Mouse (Mus musculus) forebrain, embryonic 11.5 days (tissue): ENCODE data around the gene Fam19a1. TPM values are rescaled to one million over a fixed set of nuclear protein-coding genes. Genes with fewer than 3 reads are reported as not detected.

ENCODE experiments used
- ATAC-seq: fragments of 200-750 bp; cut with Nextera tagmentation; replicated peaks from 2 replicates; pipeline ENCODE4 v1.8.0; 2017; ENCODE audit warnings: moderate TSS enrichment; ENCODE audit not compliant: low FRiP score
- DNase-seq: peaks from one replicate; pipeline ENCODE4 v3.0.0-alpha.2; 2017; ENCODE audit warnings: low spot score
- H3K27ac ChIP-seq: fragments of 300-500 bp; sonication (generic); 2 replicates; pipeline ENCODE4 v1.5.1; 2014; ENCODE audit warnings: low read depth, low read length
- H3K27me3 ChIP-seq: fragments of 300-500 bp; sonication (generic); 2 replicates; pipeline ENCODE4 v1.6.1; 2014; ENCODE audit warnings: mild to moderate bottlenecking, low read length, mixed read lengths; ENCODE audit not compliant: control insufficient read depth, insufficient read depth
- H3K36me3 ChIP-seq: fragments of 300-500 bp; sonication (generic); 2 replicates; pipeline ENCODE4 v1.6.1; 2014; ENCODE audit warnings: mild to moderate bottlenecking, low read length, moderate library complexity, mixed read lengths; ENCODE audit not compliant: control insufficient read depth, insufficient read depth
- H3K4me1 ChIP-seq: fragments of 300-500 bp; sonication (generic); replicated peaks from 2 replicates; pipeline ENCODE4 v1.6.1; 2014; ENCODE audit warnings: low read length, mixed read lengths; ENCODE audit not compliant: control insufficient read depth, insufficient read depth
- H3K4me2 ChIP-seq: fragments of 300-500 bp; sonication (generic); 2 replicates; pipeline ENCODE4 v1.6.1; 2014; ENCODE audit warnings: low read depth, mild to moderate bottlenecking, low read length, moderate library complexity, mixed read lengths; ENCODE audit not compliant: severe bottlenecking
- H3K4me3 ChIP-seq: fragments of 300-500 bp; sonication (generic); 2 replicates; pipeline ENCODE4 v1.5.1; 2014; ENCODE audit warnings: low read depth, low read length
- H3K9ac ChIP-seq: fragments of 300-500 bp; sonication (generic); 2 replicates; pipeline ENCODE4 v1.6.1; 2014; ENCODE audit warnings: low read length
- H3K9me3 ChIP-seq: fragments of 300-500 bp; sonication (generic); 2 replicates; pipeline ENCODE4 v1.6.1; 2016; ENCODE audit warnings: low read length, mixed read lengths; ENCODE audit not compliant: control insufficient read depth
- WGBS: fragments of 180-500 bp; shearing (Covaris S2); extraction: QIAGEN DNeasy Blood & Tissue Kit; methylation state at CpG from one replicate; pipeline ENCODE4 v1.1.7; 2014; 5-methylcytosine and 5-hydroxymethylcytosine counted together
- polyA plus RNA-seq: library from polyadenylated mRNA; unstranded; fragments of >200 nt; fragmentation: Nextera tagmentation; extraction: Ambion mirVana; gene quantifications from 2 replicates; pipeline ENCODE4 v1.2.1, GENCODE M21; 2014

The Fam19a1 gene
- polyA plus RNA-seq, 1 experiment from 2014 or later: 0.96 TPM

DNA sequence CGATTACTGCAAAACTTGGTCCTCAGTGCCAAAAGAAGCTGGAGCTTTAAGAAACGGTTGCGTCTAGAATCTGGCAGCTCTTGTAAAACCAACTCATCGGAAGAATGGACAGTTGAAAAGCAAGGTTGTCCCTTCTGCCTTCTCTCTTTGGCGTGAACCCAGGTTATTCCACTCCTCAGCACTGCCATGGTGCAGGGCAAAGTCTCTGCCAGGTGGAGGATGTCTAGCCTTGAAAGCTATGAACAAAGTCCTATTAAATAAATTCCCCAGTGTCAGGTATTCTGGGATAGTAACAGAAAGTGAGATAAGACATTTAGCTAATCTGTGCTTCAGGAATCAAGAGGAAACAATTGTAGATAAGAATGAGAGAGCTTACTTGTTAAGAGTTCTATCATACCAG, 157.5 kb downstream of the Fam19a1 start:
- H3K36me3 ChIP-seq: no peaks in the 10 kb centered on the region
- WGBS: 92% methylated on average over 5 of the region's 5 CpGs
- H3K4me1 ChIP-seq: no peaks in the 10 kb centered on the region
- no peaks in the 10 kb centered on the region for H3K9me3 ChIP-seq
- no peak overlapping the region for H3K9ac ChIP-seq
- H3K27me3 ChIP-seq: no peaks in the 10 kb centered on the region
- no peak for ATAC-seq
- no peak for DNase-seq
- no peak overlapping the region for H3K4me3 ChIP-seq
- no peak overlapping the region for H3K27ac ChIP-seq
- no peak overlapping the region for H3K4me2 ChIP-seq

DNA sequence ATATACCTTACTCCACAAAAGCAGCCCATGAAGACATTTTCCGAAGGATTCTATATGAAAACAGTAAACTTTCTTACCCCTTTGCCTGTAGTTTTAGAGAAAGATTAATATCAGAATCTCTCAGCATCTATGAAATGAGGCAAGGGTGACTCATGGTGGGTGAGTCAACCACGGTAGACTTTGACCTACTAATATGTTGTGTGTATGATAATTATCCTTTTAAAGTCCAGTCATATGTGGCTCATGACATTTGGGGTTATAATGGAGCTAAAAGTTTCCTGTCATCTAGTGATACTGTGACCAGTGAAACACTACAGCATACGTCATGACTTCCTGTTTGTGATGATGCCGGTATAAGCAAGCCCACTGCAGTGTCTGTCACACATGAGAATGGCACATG, 170.8 kb downstream of the Fam19a1 start:
- Histone ChIP-seq H3K27me3 (no peaks in the 10 kb centered on the region), H3K36me3 (no peaks in the 10 kb centered on the region), H3K9ac (no peak overlapping the region), H3K27ac (no peak overlapping the region), H3K9me3 (no peaks in the 10 kb centered on the region; the same call in 1 of the 2 replicates), H3K4me1 (no peaks in the 10 kb centered on the region), H3K4me2 (no peak overlapping the region), H3K4me3 (no peak overlapping the region)
- ATAC-seq: no peak
- no peak for DNase-seq
- 92% methylated on average over 4 of the region's 4 CpGs for WGBS

- Histone ChIP-seq H3K9me3 (no peaks in the 10 kb centered on the region; the same call in 1 of the 2 replicates), H3K4me3 (no peak overlapping the region), H3K27me3 (no peaks in the 10 kb centered on the region), H3K4me1 (no peaks in the 10 kb centered on the region), H3K27ac (no peak overlapping the region), H3K4me2 (no peak overlapping the region), H3K36me3 (no peaks in the 10 kb centered on the region), H3K9ac (no peak overlapping the region)
- 35% methylated on average over 4 of the region's 4 CpGs for WGBS
- no peak for DNase-seq
- ATAC-seq: peak; percentile 51; the same call in 1 of the 2 replicates
These were observed 171.6 kb downstream of the Fam19a1 start for GRCm38 (mm10) chr6:96284590-96284989.

DNA sequence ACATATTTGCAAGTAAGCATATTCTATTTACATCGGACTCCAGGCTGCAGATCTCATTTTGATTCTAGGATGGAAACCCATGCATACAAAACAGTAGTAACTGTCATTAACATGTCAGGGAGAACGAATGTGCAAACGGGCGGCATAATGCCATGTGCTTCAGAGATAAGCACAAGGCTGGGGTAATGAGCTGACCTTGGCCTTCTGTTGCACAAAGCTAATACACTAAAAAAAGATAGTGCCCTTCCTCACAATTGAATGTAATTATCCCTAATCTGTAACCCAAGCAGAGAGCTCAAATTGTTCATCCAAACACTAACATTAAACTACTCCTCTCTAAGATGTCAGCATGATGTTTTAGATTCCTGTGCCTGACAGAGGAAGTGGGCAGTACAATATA, 173.3 kb downstream of the Fam19a1 start:
- Histone ChIP-seq H3K4me2 (no peak overlapping the region), H3K4me1 (no peaks in the 10 kb centered on the region), H3K4me3 (no peak overlapping the region), H3K9ac (no peak overlapping the region), H3K9me3 (no peaks in the 10 kb centered on the region; the same call in 1 of the 2 replicates), H3K27ac (no peak overlapping the region), H3K36me3 (no peaks in the 10 kb centered on the region), H3K27me3 (no peaks in the 10 kb centered on the region)
- 53% methylated on average over 4 of the region's 4 CpGs for WGBS
- DNase-seq (no peak), ATAC-seq (no peak)

DNA sequence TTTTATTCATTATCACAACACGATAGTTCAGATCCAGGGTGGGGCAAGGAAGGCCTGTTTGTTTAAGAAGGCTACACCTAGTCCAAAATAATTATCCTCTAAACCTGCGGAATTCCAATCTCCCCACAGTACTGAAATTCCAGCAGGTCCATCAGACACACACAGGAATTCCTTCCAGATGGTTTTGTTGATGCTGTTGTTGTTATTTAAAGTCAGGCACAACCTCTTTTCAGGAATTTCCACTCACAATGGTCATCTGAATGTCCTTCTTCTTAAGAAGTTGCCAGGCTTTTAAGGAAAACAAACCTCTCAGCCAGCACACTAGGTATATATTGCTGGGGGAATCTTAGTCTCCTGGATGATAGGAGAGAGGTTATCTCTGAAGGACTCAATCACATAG, 174.4 kb downstream of the Fam19a1 start:
- no peak overlapping the region for H3K9ac ChIP-seq
- H3K27me3 ChIP-seq: no peaks in the 10 kb centered on the region
- DNase-seq (no peak), ATAC-seq (no peak)
- H3K4me1 ChIP-seq: no peaks in the 10 kb centered on the region
- WGBS: 78% methylated on average over 2 of the region's 2 CpGs
- no peak overlapping the region for H3K4me2 ChIP-seq
- no peak overlapping the region for H3K4me3 ChIP-seq
- H3K9me3 ChIP-seq: no peaks in the 10 kb centered on the region
- no peaks in the 10 kb centered on the region for H3K36me3 ChIP-seq
- H3K27ac ChIP-seq: no peak overlapping the region

DNA sequence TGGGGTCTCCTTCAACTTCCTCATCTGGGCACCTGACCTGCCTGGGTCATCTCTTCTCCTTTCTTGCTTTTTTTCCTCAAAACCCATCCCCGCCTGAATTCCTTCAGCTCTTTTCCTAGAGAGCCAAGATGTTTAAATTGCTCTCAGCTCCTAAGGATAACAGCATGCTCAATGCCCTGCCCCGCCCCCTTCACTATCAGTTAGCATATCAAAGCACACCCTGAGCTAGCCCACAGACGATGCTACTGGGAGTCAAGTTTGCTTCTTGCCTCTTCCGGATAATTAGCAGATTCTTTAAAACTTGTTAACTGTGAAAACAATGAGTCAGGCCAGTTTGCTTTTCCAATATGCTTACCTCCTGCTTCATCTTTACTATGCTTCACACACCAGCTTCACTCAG, 176.7 kb downstream of the Fam19a1 start:
- no peak overlapping the region for H3K4me3 ChIP-seq
- H3K27ac ChIP-seq: no peak overlapping the region
- H3K4me1 ChIP-seq: no peaks in the 10 kb centered on the region
- DNase-seq (no peak), ATAC-seq (no peak)
- no peaks in the 10 kb centered on the region for H3K36me3 ChIP-seq
- no peak overlapping the region for H3K4me2 ChIP-seq
- no peak overlapping the region for H3K9ac ChIP-seq
- 32% methylated on average over 4 of the region's 4 CpGs for WGBS
- no peaks in the 10 kb centered on the region for H3K27me3 ChIP-seq
- no peaks in the 10 kb centered on the region for H3K9me3 ChIP-seq

GRCm38 (mm10) chr6:96347491-96347890, 234.5 kb downstream of the Fam19a1 start:
- no peak overlapping the region for H3K4me2 ChIP-seq
- H3K36me3 ChIP-seq: no peaks in the 10 kb centered on the region
- H3K9me3 ChIP-seq: no peaks in the 10 kb centered on the region
- DNase-seq (no peak), ATAC-seq (no peak)
- no peak overlapping the region for H3K27ac ChIP-seq
- no peak overlapping the region for H3K9ac ChIP-seq
- no peaks in the 10 kb centered on the region for H3K4me1 ChIP-seq
- H3K4me3 ChIP-seq: no peak overlapping the region
- WGBS: 89% methylated on average over 2 of the region's 2 CpGs
- H3K27me3 ChIP-seq: no peaks in the 10 kb centered on the region

- H3K9me3 ChIP-seq: no peaks in the 10 kb centered on the region
- WGBS: 89% methylated on average over 7 of the region's 7 CpGs
- no peak for DNase-seq
- H3K4me1 ChIP-seq: no peaks in the 10 kb centered on the region
- H3K4me2 ChIP-seq: no peak overlapping the region
- H3K36me3 ChIP-seq: no peaks in the 10 kb centered on the region
- H3K9ac ChIP-seq: no peak overlapping the region
- no peak overlapping the region for H3K27ac ChIP-seq
- no peak for ATAC-seq
- no peaks in the 10 kb centered on the region for H3K27me3 ChIP-seq
- no peak overlapping the region for H3K4me3 ChIP-seq
These were observed 236.6 kb downstream of the Fam19a1 start for GRCm38 (mm10) chr6:96349446-96350025.

DNA sequence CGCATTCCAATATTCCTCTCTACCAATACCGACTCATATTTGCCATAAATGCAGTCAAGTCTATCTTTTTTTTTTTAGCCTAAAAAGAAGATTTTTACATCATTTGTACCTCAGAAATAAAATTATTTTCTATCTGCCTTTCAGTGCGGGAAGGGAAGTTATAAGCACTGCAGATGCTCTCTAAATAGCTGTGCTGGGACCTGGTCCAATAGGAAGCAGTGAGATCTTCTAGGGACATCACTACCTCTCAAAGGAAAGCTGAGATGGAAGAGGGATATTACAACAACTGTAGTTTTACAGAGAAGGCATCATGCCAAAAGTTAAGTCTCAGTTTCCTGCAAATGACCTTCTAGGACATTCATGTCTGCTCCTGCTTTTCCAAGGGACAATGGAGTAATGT, 256.6 kb downstream of the Fam19a1 start:
- no peak for ATAC-seq
- Histone ChIP-seq H3K27ac (no peak overlapping the region), H3K9ac (no peak overlapping the region), H3K36me3 (no peaks in the 10 kb centered on the region), H3K4me2 (no peak overlapping the region), H3K27me3 (no peaks in the 10 kb centered on the region), H3K4me3 (no peak overlapping the region), H3K4me1 (peaks cover 4% of the 10 kb centered on the region; the same call in 1 of the 2 replicates), H3K9me3 (no peaks in the 10 kb centered on the region)
- 95% methylated on average over 3 of the region's 3 CpGs for WGBS
- DNase-seq: no peak
